Mouse (Mus musculus) NIH3T3 (cell line): ENCODE data around the gene Bhlha9.

ENCODE experiments used
- DNase-seq: peaks from one replicate; pipeline ENCODE4 v3.0.0-alpha.2; 2012; ENCODE audit warnings: low read depth

The Bhlha9 gene

DNA sequence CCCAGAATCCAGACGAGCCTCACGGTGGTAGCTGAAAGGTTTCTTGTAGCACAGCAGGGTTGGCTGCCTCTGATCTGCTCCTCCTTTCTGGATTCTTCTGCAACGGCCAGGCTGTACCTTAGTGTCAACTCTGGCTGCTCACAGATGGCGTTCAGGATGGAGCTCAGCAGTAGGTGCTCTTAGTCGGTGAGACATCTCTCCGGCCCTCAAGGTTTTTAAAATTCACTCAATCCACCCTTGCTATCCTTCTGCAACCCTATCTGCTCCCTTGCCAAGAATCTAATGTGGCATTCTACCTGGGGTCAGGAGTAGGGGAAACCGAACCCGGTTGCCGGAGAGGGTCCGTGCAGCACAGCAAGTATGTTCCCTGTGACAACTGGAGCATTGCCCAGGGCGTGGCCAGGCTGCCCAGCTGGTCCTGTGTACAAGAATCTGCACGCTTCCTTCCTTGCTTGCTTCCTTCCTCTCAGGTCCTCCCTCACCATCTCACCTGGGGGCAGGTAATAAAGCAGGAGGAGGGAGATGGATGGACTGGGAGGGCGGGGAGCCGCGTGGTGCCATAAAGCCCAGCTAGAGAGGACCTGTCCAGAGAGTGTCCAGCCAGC, at the start of gene Bhlha9:
Gene Bhlha9, plus strand, starts transcription at position 600 of the 605 bp plus-strand sequence.
- no peak for DNase-seq

DNA sequence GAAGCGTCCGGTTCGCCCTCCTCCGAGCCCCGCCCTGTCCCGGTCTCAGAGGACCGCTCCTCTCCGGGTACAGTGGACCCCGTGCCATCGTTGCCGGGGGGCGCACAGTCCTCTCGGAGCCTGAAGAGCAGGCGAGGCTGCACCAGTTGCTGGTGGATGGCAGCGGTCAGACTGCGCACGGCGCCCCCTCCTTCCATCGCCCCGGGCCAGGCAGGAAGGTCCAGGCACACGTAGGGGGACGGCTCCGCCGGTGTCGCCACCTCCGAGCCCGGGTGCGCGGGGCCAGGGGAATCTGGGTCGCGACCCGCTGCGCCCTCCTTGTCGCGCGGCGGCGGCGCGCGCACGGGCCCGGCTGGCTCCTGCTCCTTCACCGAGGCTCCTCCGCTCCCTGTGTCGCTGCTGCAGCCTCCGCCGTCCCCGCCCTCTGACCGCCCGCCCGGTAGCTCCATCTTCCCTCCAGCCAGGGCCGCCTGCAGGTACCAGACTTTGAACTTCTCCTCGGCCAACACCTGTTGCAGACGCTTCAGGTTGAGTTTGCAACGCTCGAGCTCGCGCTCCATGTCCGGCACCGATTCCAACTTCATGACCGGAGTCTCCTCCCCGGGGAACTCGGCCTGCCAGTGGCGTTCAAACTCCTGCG, 49.6 kb upstream of the Bhlha9 start:
- DNase-seq, result no peak

GRCm38 (mm10) chr11:76623206-76623961, 48.9 kb upstream of the Bhlha9 start:
- DNase-seq, result no peak

DNA sequence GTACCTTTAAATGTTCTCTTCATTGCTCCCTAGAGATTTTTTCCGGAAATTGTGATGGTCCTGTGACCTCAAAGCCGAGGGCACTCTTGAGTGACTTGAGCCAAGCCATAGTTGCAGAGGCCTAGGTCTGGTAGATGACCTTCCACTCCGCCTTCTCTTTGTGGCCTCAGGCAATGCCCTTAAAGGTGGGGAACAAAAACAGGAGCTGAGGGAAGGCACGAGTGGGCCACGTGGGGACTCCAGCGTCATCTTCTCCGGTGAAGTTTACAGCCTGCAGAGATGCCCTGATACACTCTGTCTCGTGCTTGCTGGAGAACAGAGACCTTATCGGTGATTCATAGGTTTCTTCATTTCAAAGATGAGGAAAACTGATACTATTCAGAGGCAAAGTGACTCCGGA, 48.2 kb upstream of the Bhlha9 start:
- no peak for DNase-seq

DNA sequence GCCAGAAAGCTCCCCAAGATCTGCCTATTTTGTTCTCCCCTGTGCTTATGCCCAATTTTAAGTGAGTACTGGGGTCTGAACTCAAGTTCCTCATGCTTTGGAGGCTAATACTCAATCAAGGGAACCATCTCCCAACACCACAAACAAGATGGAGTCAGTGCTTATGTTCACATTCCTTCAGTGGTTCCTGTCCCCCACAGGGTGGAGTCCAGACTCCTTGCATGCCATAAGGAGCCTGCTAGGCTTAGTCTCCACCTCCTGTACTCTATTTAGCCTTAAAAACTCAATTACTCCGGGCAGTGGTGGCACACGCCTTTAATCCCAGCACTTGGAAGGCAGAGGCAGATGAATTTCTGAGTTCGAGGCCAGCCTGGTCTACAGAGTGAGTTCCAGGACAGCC, 47.4 kb upstream of the Bhlha9 start:
- DNase-seq, result no peak

- DNase-seq, result no peak
These were observed 43.7 kb upstream of the Bhlha9 start for GRCm38 (mm10) chr11:76628613-76629012.

GRCm38 (mm10) chr11:76630023-76630422, 42.2 kb upstream of the Bhlha9 start:
- no peak for DNase-seq

DNA sequence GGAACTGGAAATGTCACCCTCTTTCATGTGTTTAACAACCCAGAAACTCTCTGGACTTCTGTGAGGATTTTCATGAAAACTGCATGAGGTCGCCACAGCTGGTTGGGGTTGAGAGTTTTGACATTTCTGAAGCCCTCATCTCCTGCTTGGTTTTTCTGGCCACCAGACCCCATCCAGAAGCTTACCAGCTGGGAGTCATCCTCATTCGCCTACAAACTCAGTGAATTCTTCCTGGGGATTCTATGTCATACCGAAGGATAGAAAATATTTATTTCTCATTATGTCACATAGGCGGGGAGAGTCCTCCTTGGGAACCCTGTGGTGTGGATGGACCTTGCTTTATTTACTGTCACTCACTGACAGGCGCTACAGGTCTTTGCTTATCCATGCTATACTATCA, 41.8 kb upstream of the Bhlha9 start:
- DNase-seq, result no peak

DNA sequence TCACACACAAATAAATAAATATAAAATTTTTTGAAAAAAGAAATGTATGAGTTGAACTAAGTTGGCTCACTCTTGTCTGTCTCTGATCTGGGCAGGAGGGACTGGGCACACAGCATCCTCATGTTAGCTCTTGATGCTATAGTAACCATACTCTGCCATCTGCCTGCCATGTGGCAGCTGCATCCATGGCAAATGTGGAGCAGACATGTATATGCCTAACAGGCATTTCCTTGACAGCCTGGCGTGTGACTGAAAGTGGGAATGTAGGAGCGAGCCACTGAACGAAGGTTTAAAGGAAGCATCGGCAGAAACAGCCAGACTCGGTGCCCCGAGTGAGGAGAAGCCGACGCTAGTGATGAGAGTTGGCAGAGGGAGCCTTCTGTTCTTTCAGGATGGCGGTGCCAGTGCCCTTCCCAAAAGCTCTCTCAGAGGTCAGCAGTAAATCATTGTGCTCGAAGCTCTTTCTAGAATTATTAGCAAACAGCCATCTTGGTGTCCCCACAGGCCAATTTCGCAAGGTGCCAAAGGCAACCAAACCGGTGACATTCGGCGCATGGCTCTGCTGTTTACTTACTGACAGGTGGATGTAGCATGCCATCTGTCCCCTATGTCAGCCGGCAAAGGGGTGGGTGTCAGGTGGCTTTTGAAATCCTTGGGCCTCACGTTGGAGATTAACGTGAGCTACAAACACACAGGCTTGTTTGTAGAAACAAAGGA, 32.8 kb upstream of the Bhlha9 start:
- DNase-seq, result no peak

DNA sequence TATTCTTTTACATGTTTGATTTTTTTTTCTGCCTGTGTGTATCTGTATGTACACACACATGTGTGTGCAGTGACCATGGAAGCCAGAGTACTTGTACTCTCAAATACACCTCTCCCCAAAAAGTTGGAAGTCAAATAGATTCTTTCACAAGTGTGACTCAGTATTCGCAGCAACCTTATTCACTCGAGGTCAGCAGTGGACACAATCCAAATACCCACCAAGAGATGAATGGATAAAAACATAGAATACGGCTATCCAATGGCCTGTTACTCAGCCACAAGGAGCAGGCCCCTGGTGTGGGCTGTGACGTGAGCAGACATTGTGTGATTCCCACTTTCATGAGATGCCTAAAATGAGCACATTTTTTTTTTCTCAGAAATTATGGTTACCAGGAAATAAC, 32.0 kb upstream of the Bhlha9 start:
- peak; percentile 55 for DNase-seq

DNA sequence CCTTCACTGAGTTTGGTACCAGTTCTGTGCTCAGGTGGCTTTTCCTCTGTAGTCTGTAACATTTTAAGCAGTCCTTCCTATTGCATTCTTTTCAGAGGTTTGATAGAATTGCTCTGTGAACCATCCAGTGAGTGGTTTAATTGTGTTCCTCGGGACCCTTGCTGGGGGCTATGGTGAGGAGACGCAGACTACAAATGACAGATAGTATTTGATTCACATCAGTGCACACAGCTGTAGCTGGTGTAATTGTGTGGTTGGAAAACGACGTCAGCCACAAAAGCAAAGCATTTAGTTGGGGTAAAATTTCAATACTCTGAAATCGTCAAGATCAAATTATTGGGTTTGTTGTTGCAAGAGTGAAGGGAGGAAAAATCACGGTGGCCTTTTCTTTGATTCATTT, 28.0 kb upstream of the Bhlha9 start:
- DNase-seq, result no peak

DNA sequence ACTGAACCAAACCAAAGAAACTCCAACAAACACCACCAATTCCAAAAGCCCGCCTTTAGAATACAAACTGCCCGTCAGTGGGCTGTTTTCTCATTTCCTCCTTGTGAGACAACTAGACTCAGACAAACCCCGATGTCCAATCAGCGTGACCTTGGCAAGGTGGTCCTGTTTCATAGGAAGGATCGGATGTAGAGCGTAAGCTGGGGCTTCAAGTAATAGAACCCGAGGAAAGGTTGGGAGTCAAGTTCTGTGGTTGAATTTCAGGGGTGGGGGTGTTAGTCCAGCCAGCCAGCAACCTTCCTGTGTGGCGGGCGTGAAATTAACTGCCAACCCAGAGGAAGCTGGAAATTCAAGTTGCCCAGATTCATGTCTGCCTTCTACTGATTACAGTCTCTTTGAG, 27.2 kb upstream of the Bhlha9 start:
- no peak for DNase-seq

DNA sequence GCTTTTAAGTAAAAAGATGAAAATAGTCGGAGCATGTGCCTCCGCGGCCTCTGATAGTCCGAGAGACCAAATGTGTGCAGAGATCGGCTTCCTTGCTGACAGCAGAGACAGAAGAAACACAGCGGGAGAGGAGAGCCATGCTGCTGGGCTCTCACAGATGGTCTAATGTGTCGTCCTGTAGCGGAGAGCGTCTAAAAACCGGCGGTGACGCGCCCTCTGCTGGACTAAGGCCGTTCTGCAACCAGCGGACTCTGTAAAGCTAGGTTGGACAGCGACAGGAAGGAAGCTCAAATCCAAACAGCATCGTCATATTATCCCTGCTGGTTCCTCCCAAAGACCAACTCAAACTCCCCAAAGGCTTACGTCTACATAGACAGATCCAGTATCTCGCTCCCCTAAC, 26.3 kb upstream of the Bhlha9 start:
- DNase-seq, result peak; percentile 97

DNA sequence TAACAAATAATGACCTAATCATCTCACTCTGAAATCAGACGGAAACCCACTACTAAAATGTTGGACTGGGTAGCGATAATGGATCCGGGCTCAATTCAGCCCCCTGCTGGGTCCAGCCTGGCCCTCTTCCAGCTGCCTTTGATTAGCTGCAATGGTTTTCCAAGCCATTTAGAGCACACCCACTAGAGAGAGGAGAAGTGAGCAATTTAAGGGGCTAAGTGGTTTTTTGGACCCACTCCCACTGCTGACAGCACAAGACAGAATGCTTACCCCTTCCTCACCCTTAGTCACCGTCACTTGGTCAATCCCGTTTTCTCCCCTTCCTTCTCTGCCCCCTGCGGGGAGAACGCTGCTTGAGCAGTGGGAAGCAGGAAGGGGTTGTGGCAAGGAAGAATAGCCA, 25.2 kb upstream of the Bhlha9 start:
- DNase-seq, result peak; percentile 63

GRCm38 (mm10) chr11:76647500-76647899, 24.8 kb upstream of the Bhlha9 start:
- DNase-seq, result peak; percentile 94

GRCm38 (mm10) chr11:76650862-76651560, 21.3 kb upstream of the Bhlha9 start:
- DNase-seq, result no peak

- DNase-seq, result no peak
These were observed 19.4 kb upstream of the Bhlha9 start for GRCm38 (mm10) chr11:76652838-76653334.

DNA sequence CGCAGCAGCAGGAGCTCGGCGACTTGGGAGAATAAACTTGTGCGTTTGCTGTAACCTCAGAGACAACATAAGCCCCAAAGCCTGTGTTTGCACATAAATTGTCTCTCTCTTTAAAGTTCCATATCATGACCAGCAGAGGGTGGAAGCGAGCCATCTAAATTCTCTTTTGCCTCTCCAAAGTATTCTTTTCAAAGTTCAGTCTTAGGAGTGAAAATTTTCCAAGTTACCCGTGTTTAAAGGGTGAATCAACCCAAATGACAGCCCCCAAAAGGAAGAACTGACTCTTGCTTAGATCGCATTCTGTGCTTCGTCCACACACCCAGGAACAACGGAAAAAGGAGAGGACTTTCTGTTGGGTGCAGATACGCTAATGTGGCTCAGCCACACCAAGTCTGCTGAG, 17.2 kb upstream of the Bhlha9 start:
- peak; percentile 84 for DNase-seq

- DNase-seq, result no peak
These were observed 14.8 kb upstream of the Bhlha9 start for GRCm38 (mm10) chr11:76657450-76657970.

- DNase-seq, result no peak
These were observed 12.9 kb upstream of the Bhlha9 start for GRCm38 (mm10) chr11:76659138-76659930.
